Comparison of ENCODE assay signal across 8 mouse cellular contexts in genomic region chr4:45513791-45514293, GRCm38 (mm10). TPM values are rescaled to one million over a fixed set of nuclear protein-coding genes. Genes with fewer than 3 reads are reported as not detected.
DNase-seq lines count a peak whose midpoint lies in the region; ATAC-seq and TF ChIP-seq lines count a peak whose summit lies in the region.

No protein-coding gene starts in this region.

- no peaks in the 10 kb centered on the region for H3K79me2 ChIP-seq in macrophage (ENCODE audit: inconsistent target)

- ATAC-seq in heart, embryonic 16.5 days (replicated peaks; ENCODE audit: extremely low read depth, insufficient read depth, low FRiP score), result peak; percentile 63
- ATAC-seq in stomach, embryonic 14.5 days (ENCODE audit: insufficient number of reproducible peaks, insufficient read depth, low FRiP score, low read depth), result peak; percentile 86

- under 1% methylated on average over 10 of the region's 10 CpGs for WGBS in heart, embryonic 16.5 days
- WGBS in macrophage (ENCODE audit: missing documents), result 7% methylated on average over 10 of the region's 10 CpGs
- 2% methylated on average over 10 of the region's 10 CpGs for WGBS in stomach, embryonic 14.5 days

- H3K27ac ChIP-seq in left cerebral cortex, adult 2 months, result peak overlapping the region; percentile 67
- H3K27ac ChIP-seq in heart, embryonic 16.5 days (ENCODE audit: low read length), result peak overlapping the region; percentile 87
- H3K27ac ChIP-seq in macrophage, result peak overlapping the region; percentile 46
- peak overlapping the region; percentile 72 for H3K27ac ChIP-seq in stomach, embryonic 14.5 days (ENCODE audit: low read length)

- H3K36me3 ChIP-seq in heart, embryonic 16.5 days (ENCODE audit: control insufficient read depth, insufficient read depth), result no peaks in the 10 kb centered on the region
- H3K36me3 ChIP-seq in macrophage (ENCODE audit: inconsistent target), result no peaks in the 10 kb centered on the region
- H3K36me3 ChIP-seq in stomach, embryonic 14.5 days (ENCODE audit: control insufficient read depth, insufficient read depth, low read length), result no peaks in the 10 kb centered on the region

- no peak for TF ChIP-seq CTCF in left cerebral cortex, adult 2 months (IDR thresholded peaks at IDR 0.05)

- no peaks in the 10 kb centered on the region for H3K27me3 ChIP-seq in heart, embryonic 16.5 days (ENCODE audit: control insufficient read depth, insufficient read depth, low read length)
- H3K27me3 ChIP-seq in stomach, embryonic 14.5 days (ENCODE audit: control insufficient read depth, insufficient read depth, low read length), result no peaks in the 10 kb centered on the region

- no peak overlapping the region for H3K4me3 ChIP-seq in left cerebral cortex, adult 2 months
- H3K4me3 ChIP-seq in heart, embryonic 16.5 days (ENCODE audit: low read length), result peak overlapping the region; percentile 14
- no peak overlapping the region for H3K4me3 ChIP-seq in macrophage (ENCODE audit: inconsistent target)
- H3K4me3 ChIP-seq in stomach, embryonic 14.5 days (ENCODE audit: low read depth, low read length), result no peak overlapping the region

- H3K9me3 ChIP-seq in heart, embryonic 16.5 days (replicated peaks; ENCODE audit: control insufficient read depth, low read length), result no peaks in the 10 kb centered on the region
- no peaks in the 10 kb centered on the region for H3K9me3 ChIP-seq in stomach, embryonic 14.5 days (ENCODE audit: control insufficient read depth, low read depth, low read length)

- H3K4me1 ChIP-seq in heart, embryonic 16.5 days (ENCODE audit: control insufficient read depth, insufficient read depth, low read length), result peaks cover 80% of the 10 kb centered on the region
- H3K4me1 ChIP-seq in stomach, embryonic 14.5 days (ENCODE audit: control insufficient read depth, insufficient read depth, low read length), result peaks cover 47% of the 10 kb centered on the region

- DNase-seq in left cerebral cortex, adult 2 months (ENCODE audit: extremely low spot score in 1 of 2, low spot score in 2 of 2), result no peak
- DNase-seq in left cerebral cortex, adult 11 months (ENCODE audit: low spot score), result no peak
- DNase-seq in embryo, embryonic 10.5 days (ENCODE audit: low spot score), result peak; percentile 69
- peak; percentile 86 for DNase-seq in kidney, postnatal 10 days
- DNase-seq in left cerebral cortex, adult 9 months (ENCODE audit: low spot score in 2 of 2), result no peak

- H3K4me2 ChIP-seq in heart, embryonic 16.5 days (ENCODE audit: low read depth, low read length), result peak overlapping the region; percentile 56
- H3K4me2 ChIP-seq in stomach, embryonic 14.5 days (replicated peaks; ENCODE audit: low read depth, low read length), result peak overlapping the region; percentile 32

- intact Hi-C loops in left cerebral cortex, adult 2 months (cut with DNase I), result no loop called here

- peak overlapping the region; percentile 58 for H3K9ac ChIP-seq in heart, embryonic 16.5 days (ENCODE audit: low read length)
- H3K9ac ChIP-seq in stomach, embryonic 14.5 days (replicated peaks; ENCODE audit: low read depth, low read length), result no peak overlapping the region

RNA-seq across cellular contexts. Expression of gene Shb, which starts 18.4 kb away (rescaled TPM):
- 10 to 100 TPM; 11.0 to 11.6 TPM for total RNA-seq in left cerebral cortex, adult 2 months (2021)
- polyA plus RNA-seq in heart, embryonic 16.5 days (2015; fragmentation: Nextera tagmentation; extraction: Ambion mirVana), result 7.6 and 9.2 TPM in 2 replicates
- total RNA-seq in macrophage (2018; cell fraction: chromatin; rRNA removed), result 10 to 100 TPM in 1 of 26 experiments, 1 to 10 TPM in 24, under 1 TPM in 1; 0.98 to 12.4 (median 3.4) TPM
- total RNA-seq in macrophage (2018; cell fraction: cytosol; rRNA removed), result 1 to 10 TPM; 1.7 to 5.0 (median 2.6) TPM
- total RNA-seq in macrophage (2018; cell fraction: nucleus; rRNA removed), result 10 to 100 TPM in 2 of 26 experiments, 1 to 10 TPM in 24; 2.3 to 16.4 (median 4.0) TPM
- 3.0 to 3.2 TPM (median 3.0 TPM) in 3 replicates for polyA plus RNA-seq in macrophage (2018)
- 4.4 and 5.2 TPM in 2 replicates for polyA plus RNA-seq in stomach, embryonic 14.5 days (2014; fragmentation: Nextera tagmentation; extraction: Ambion mirVana)

Comparison
In these comparisons a context has a peak if more than half of its experiments do, and no peak if none do; other contexts are left out.
1. DNase-seq: peak in embryo, embryonic 10.5 days (single experiment) and kidney, postnatal 10 days (single experiment); none in left cerebral cortex, adult 2 months (0 of 2), left cerebral cortex, adult 11 months (single experiment) and left cerebral cortex, adult 9 months (0 of 2).
2. Peak in every context shown above with its lines, with median percentiles within 50 percentile points of each other: H3K27ac ChIP-seq.